Mouse (Mus musculus) thymus, postnatal 0 days (tissue): ENCODE data around the gene Ccnl1. TPM values are rescaled to one million over a fixed set of nuclear protein-coding genes. Genes with fewer than 3 reads are reported as not detected.

Experiments used
- DNase-seq: peaks from one replicate; pipeline ENCODE4 v3.0.0-alpha.2; 2015; ENCODE audit warnings: low spot score
- polyA plus RNA-seq: library from polyadenylated mRNA; unstranded; fragments of >200 nt; fragmentation: Nextera tagmentation; extraction: Ambion mirVana; gene quantifications from 2 replicates; pipeline ENCODE4 v1.2.1, GENCODE M21; 2015

Gene Ccnl1
- polyA plus RNA-seq, 1 experiment from 2014 or later: 155 TPM

- no peak for DNase-seq
Measured at GRCm38 (mm10) chr3:65927101-65927501, 30.9 kb downstream of the Ccnl1 start.

GRCm38 (mm10) chr3:65926426-65926825, 31.6 kb downstream of the Ccnl1 start:
- no peak for DNase-seq

- DNase-seq: no peak
Measured at GRCm38 (mm10) chr3:65925058-65925740, 32.9 kb downstream of the Ccnl1 start.

GRCm38 (mm10) chr3:65922420-65922819, 35.6 kb downstream of the Ccnl1 start:
- no peak for DNase-seq

GRCm38 (mm10) chr3:65921671-65922070, 36.4 kb downstream of the Ccnl1 start:
- DNase-seq: no peak

GRCm38 (mm10) chr3:65919016-65919415, 39.0 kb downstream of the Ccnl1 start:
- no peak for DNase-seq

GRCm38 (mm10) chr3:65912928-65913327, 45.1 kb downstream of the Ccnl1 start:
- no peak for DNase-seq

GRCm38 (mm10) chr3:65912217-65912616, 45.8 kb downstream of the Ccnl1 start:
- no peak for DNase-seq

GRCm38 (mm10) chr3:65911265-65911664, 46.8 kb downstream of the Ccnl1 start:
- no peak for DNase-seq

- no peak for DNase-seq
Measured at GRCm38 (mm10) chr3:65909454-65909853, 48.6 kb downstream of the Ccnl1 start.

- no peak for DNase-seq
Measured at GRCm38 (mm10) chr3:65907536-65907935, 50.5 kb downstream of the Ccnl1 start.

- no peak for DNase-seq
Measured at GRCm38 (mm10) chr3:65905281-65906169, 52.5 kb downstream of the Ccnl1 start.

- no peak for DNase-seq
Measured at GRCm38 (mm10) chr3:65904711-65905110, 53.3 kb downstream of the Ccnl1 start.

- no peak for DNase-seq
Measured at GRCm38 (mm10) chr3:65904106-65904505, 53.9 kb downstream of the Ccnl1 start.

GRCm38 (mm10) chr3:65898598-65899278, 59.3 kb downstream of the Ccnl1 start:
- DNase-seq: no peak

- no peak for DNase-seq
Measured at GRCm38 (mm10) chr3:65897233-65897993, 60.6 kb downstream of the Ccnl1 start.
